Mouse (Mus musculus) skeletal muscle tissue, adult 2 months (tissue): ENCODE measurements around the gene Vmn2r109.
"Not testable (repeated sequence)": the region's sequence is repeated elsewhere in the genome, so short reads cannot be mapped to it uniquely, and the experiment has no call there.

ENCODE experiments used
- DNase-seq: peaks from one replicate; pipeline ENCODE4 v3.0.0-alpha.2; 2012; ENCODE audit warnings: low read depth, low spot score

The Vmn2r109 gene

GRCm38 (mm10) chr17:20564656-20565055 lies at the start of gene Vmn2r109:
Gene Vmn2r109, minus strand, starts transcription at chr17:20564756.
- no peak for DNase-seq

GRCm38 (mm10) chr17:20596323-20596722 lies 31.8 kb upstream of the Vmn2r109 start, which contains the start of gene Vmn2r110:
Gene Vmn2r110, minus strand, starts transcription at chr17:20596423.
- no peak for DNase-seq

- not testable (repeated sequence) for DNase-seq
Observed at GRCm38 (mm10) chr17:20508247-20508646, 56.3 kb downstream of the Vmn2r109 start.

GRCm38 (mm10) chr17:20497858-20498257 lies 66.7 kb downstream of the Vmn2r109 start, which contains the start of gene Vmn1r225:
Gene Vmn1r225, plus strand, starts transcription at chr17:20498158.
- no peak for DNase-seq
